Mouse (Mus musculus) hematopoietic stem cell, adult 5-6 weeks (primary cell): ENCODE data around the gene Hspa4. TPM values are rescaled to one million over a fixed set of nuclear protein-coding genes. Genes with fewer than 3 reads are reported as not detected.
A peak's percentile ranks its signal among the peaks of the same experiment; 100 is the strongest.

Experiments used
- ATAC-seq, 2 experiments: fragments of 125-278 bp in 1 of 2; replicated peaks in 1 of 2; 2 replicates each; pipeline ENCODE4 v1.8.0; 2016 to 2017; ENCODE audit warnings: inconsistent platforms in 2 of 2, mild to moderate bottlenecking in 2 of 2, moderate number of reproducible peaks in 2 of 2, low read depth in 1 of 2, moderate TSS enrichment in 1 of 2; ENCODE audit not compliant: low FRiP score in 2 of 2, poor library complexity in 2 of 2, severe bottlenecking in 2 of 2, insufficient read depth in 1 of 2, low TSS enrichment in 1 of 2
- total RNA-seq: library from RNA; stranded (forward); fragments of 172-1452, 232-1000 nt; gene quantifications from 2 replicates; pipeline ENCODE4 v1.2.3, GENCODE M21; 2017

Gene Hspa4
- total RNA-seq, 1 experiment from 2014 or later = 359 TPM

- ATAC-seq = no peak
Observed at GRCm38 (mm10) chr11:53273313-53273712, 26.9 kb downstream of the Hspa4 start.

- no peak for ATAC-seq
Observed at GRCm38 (mm10) chr11:53269596-53269995, 30.7 kb downstream of the Hspa4 start.

GRCm38 (mm10) chr11:53260556-53260955 is 39.7 kb downstream of the Hspa4 start:
- ATAC-seq = no peak

DNA sequence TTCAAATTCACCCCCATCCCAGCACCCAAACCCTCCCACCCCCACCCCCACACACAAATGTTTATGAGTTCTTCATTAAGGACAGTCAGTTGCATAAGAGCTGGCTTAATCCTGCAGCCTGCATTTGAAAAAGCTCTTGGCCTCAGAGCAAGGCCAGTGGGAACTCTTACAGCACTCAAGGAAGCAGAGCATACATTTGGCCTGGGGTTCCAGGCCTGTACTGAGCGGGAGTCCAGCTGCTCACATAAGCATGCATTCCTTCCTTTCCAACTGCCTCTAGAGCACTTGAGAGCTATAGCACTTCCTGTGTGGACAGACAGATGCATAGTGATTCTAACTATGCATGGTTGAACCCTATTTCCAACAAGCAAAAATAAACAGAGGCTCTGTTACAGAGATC is 40.2 kb downstream of the Hspa4 start:
- no peak for ATAC-seq

- ATAC-seq = no peak
Observed at GRCm38 (mm10) chr11:53259047-53259632, 41.1 kb downstream of the Hspa4 start.

DNA sequence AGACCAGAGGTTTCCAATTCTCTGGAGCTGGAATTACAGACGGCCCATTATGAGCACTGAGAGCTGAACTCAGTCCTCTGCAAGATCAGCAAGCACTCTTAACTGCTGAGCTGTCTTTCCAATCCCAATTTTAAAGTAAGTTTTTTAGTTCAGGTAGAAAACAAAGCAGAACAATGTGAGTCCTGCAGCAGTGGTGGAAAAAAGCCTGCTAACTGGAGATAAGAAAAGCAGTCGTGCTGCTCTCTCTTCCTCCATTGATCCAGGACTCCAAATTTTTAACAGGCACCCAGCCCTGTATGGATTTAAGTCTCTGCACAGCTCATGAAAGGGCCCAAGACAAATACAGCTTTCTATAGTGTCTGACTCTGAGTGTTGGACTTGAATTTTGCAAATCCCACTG is 43.3 kb downstream of the Hspa4 start:
- ATAC-seq = no peak

GRCm38 (mm10) chr11:53254926-53255325 is 45.3 kb downstream of the Hspa4 start:
- ATAC-seq = peak; percentile 35 to 49; a peak in 1 of 4 replicates

GRCm38 (mm10) chr11:53254428-53254827 is 45.8 kb downstream of the Hspa4 start:
- no peak for ATAC-seq

- ATAC-seq = no peak
Observed at GRCm38 (mm10) chr11:53252186-53253119, 47.8 kb downstream of the Hspa4 start.

DNA sequence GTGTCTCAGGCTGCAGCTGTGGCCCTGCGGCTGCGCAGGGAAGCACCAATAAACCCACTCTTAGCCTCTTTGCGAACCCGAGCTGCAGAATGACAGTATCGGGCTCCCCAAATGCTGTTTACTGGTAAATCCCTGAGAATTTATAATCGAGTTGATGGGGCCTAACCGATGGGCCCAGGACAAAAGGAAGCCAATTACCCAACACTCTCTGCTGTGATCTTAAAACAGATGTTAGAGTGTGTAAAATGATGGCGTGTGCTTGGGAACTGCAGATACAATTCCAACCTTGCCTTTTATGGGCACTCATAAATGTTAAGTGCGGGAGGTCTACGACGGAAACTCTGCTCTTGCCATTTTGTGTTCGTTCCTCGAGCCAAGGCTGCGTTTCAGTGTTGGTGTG is 49.5 kb downstream of the Hspa4 start:
- ATAC-seq = no peak

- no peak for ATAC-seq
Observed at GRCm38 (mm10) chr11:53249686-53250085, 50.6 kb downstream of the Hspa4 start.

GRCm38 (mm10) chr11:53245561-53245960 is 54.7 kb downstream of the Hspa4 start:
- ATAC-seq = no peak

DNA sequence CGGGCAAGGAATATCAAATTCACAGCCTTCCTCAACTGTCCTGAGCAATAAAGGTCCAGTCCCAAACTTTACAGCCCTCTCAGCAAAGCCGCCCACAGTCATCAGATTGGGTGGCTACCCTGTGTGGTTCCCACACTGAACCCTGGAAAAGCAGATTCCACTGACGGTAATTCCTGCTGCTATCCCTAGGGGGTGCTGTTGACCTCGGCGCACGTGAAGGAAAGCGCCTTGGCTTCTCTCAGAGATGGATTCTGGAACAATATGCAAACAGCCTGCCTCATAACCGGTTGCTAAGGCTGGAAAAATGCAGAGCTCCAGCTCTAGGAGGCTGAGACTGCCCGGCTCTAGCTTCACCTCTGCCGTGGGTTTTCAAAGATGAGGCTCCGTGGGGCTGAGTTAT is 57.1 kb downstream of the Hspa4 start:
- no peak for ATAC-seq

DNA sequence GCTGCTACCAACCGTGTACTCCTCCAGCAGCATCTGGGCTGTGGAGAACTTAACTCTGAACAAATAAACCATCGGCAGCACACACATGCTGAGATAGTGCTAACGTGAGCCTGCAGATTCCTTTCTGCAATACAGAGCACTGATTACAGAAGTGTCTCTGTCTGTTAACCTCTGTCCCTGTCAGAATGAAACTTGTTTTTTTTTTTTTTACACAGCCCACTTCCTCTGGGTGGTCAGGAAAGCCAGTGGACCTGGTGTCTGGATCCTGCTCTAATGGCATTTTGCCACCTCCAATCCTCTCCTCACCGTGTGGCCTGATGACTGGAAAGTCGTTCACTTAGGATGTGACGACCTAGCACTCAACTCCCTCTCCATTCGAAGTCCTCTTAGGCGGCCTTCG is 66.7 kb downstream of the Hspa4 start:
- no peak for ATAC-seq

- ATAC-seq = no peak
Observed at GRCm38 (mm10) chr11:53231836-53232235, 68.4 kb downstream of the Hspa4 start.

DNA sequence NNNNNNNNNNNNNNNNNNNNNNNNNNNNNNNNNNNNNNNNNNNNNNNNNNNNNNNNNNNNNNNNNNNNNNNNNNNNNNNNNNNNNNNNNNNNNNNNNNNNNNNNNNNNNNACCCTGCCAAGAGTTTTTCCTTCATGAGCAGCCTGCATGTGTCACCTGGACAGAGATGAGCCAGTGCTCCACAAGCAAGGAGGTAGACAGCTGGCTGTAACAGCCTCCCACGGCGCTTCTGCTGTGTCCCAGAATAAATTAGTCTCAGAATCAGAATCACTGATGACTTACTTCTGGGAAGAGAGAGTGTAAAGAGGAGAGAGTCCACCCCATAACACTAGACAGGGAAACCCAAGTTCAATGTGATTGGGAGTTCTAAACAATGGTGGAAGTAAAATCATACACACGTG is 71.2 kb downstream of the Hspa4 start:
- ATAC-seq = no peak

GRCm38 (mm10) chr11:53210876-53211275 is 89.4 kb downstream of the Hspa4 start:
- no peak for ATAC-seq
